Mouse (Mus musculus): ENCODE data around the gene Sugp2. TPM values are rescaled to one million over a fixed set of nuclear protein-coding genes. Genes with fewer than 3 reads are reported as not detected.

Sugp2 gene
- polyA plus RNA-seq, 1 experiment from 2014 or later, result 33.8 TPM

- H3K27me3 ChIP-seq (replicated peaks), result no peaks in the 10 kb centered on the region
- 0 out of 2 replicates have a peak overlapping the region, but pooled peaks have one; percentile 25 for H3K9ac ChIP-seq
- no peak overlapping the region for H3K4me3 ChIP-seq
- H3K4me2 ChIP-seq, result no peak overlapping the region
- H3K27ac ChIP-seq (ENCODE audit: poor library complexity, severe bottlenecking), result peak overlapping the region; percentile 69
- peaks cover 40% of the 10 kb centered on the region for H3K4me1 ChIP-seq (replicated peaks)
- ATAC-seq (ENCODE audit: insufficient number of reproducible peaks, low FRiP score), result no peak
- 33% methylated on average over 3 of the region's 3 CpGs for WGBS
- H3K36me3 ChIP-seq, result peaks cover 14% of the 10 kb centered on the region
- H3K9me3 ChIP-seq (replicated peaks), result no peaks in the 10 kb centered on the region
These were observed 47.0 kb downstream of the Sugp2 start for GRCm38 (mm10) chr8:70281001-70281400.

GRCm38 (mm10) chr8:70282603-70283135 is 48.6 kb downstream of the Sugp2 start, which contains the start of gene Homer3:
TSS of gene Homer3 (plus strand) at chr8:70282827.
- peak within 1 kb of the TSS; percentile 69 for H3K27ac ChIP-seq (ENCODE audit: poor library complexity, severe bottlenecking)
- H3K27me3 ChIP-seq (replicated peaks), result no peaks in the 10 kb centered on the region
- H3K4me3 ChIP-seq, result peak within 1 kb of the TSS; percentile 78
- peaks cover 31% of the 10 kb centered on the region for H3K36me3 ChIP-seq
- WGBS, result under 1% methylated on average over 34 of the region's 36 CpGs
- peaks cover 36% of the 10 kb centered on the region for H3K4me1 ChIP-seq (replicated peaks)
- peak; percentile 84 for ATAC-seq (ENCODE audit: insufficient number of reproducible peaks, low FRiP score)
- no peaks in the 10 kb centered on the region for H3K9me3 ChIP-seq (replicated peaks)
- H3K9ac ChIP-seq, result peak within 1 kb of the TSS; percentile 95
- H3K4me2 ChIP-seq, result peak within 1 kb of the TSS; percentile 82

GRCm38 (mm10) chr8:70283136-70284077 is 49.4 kb downstream of the Sugp2 start:
- Histone ChIP-seq H3K27ac (ENCODE audit: poor library complexity, severe bottlenecking) (peak overlapping the region; percentile 61), H3K9me3 (replicated peaks) (no peaks in the 10 kb centered on the region), H3K27me3 (replicated peaks) (no peaks in the 10 kb centered on the region), H3K4me2 (peak overlapping the region; percentile 82), H3K4me3 (peak overlapping the region; percentile 78), H3K4me1 (replicated peaks) (peaks cover 30% of the 10 kb centered on the region), H3K36me3 (peaks cover 36% of the 10 kb centered on the region), H3K9ac (peak overlapping the region; percentile 95)
- WGBS, result 2% methylated on average over 54 of the region's 55 CpGs
- peak; percentile 49 for ATAC-seq (ENCODE audit: insufficient number of reproducible peaks, low FRiP score)

GRCm38 (mm10) chr8:70284421-70284820 is 50.4 kb downstream of the Sugp2 start:
- WGBS, result 77% methylated on average over 5 of the region's 5 CpGs
- ATAC-seq (ENCODE audit: insufficient number of reproducible peaks, low FRiP score), result no peak
- H3K9me3 ChIP-seq (replicated peaks), result no peaks in the 10 kb centered on the region
- H3K27me3 ChIP-seq (replicated peaks), result no peaks in the 10 kb centered on the region
- no peak overlapping the region for H3K9ac ChIP-seq
- H3K27ac ChIP-seq (ENCODE audit: poor library complexity, severe bottlenecking), result no peak overlapping the region
- H3K4me2 ChIP-seq, result peak overlapping the region; percentile 82
- H3K36me3 ChIP-seq, result peaks cover 42% of the 10 kb centered on the region
- peak overlapping the region; percentile 78; the same call in 1 of the 2 replicates for H3K4me3 ChIP-seq
- H3K4me1 ChIP-seq (replicated peaks), result peaks cover 20% of the 10 kb centered on the region

- Histone ChIP-seq H3K27me3 (replicated peaks) (no peaks in the 10 kb centered on the region), H3K4me1 (replicated peaks) (peaks cover 19% of the 10 kb centered on the region), H3K27ac (ENCODE audit: poor library complexity, severe bottlenecking) (no peak overlapping the region), H3K36me3 (peaks cover 51% of the 10 kb centered on the region), H3K9ac (no peak overlapping the region), H3K4me3 (no peak overlapping the region), H3K9me3 (replicated peaks) (no peaks in the 10 kb centered on the region), H3K4me2 (no peak overlapping the region)
- no peak for ATAC-seq (ENCODE audit: insufficient number of reproducible peaks, low FRiP score)
- 92% methylated on average over 15 of the region's 15 CpGs for WGBS
These were observed 51.3 kb downstream of the Sugp2 start for GRCm38 (mm10) chr8:70285304-70285703.

- no peak overlapping the region for H3K4me2 ChIP-seq
- no peak overlapping the region for H3K27ac ChIP-seq (ENCODE audit: poor library complexity, severe bottlenecking)
- H3K4me3 ChIP-seq, result no peak overlapping the region
- ATAC-seq (ENCODE audit: insufficient number of reproducible peaks, low FRiP score), result no peak
- H3K9ac ChIP-seq, result no peak overlapping the region
- WGBS, result 84% methylated on average over 8 of the region's 8 CpGs
- H3K27me3 ChIP-seq (replicated peaks), result no peaks in the 10 kb centered on the region
- no peaks in the 10 kb centered on the region for H3K9me3 ChIP-seq (replicated peaks)
- peaks cover 7% of the 10 kb centered on the region for H3K4me1 ChIP-seq (replicated peaks)
- H3K36me3 ChIP-seq, result peaks cover 64% of the 10 kb centered on the region
These were observed 52.7 kb downstream of the Sugp2 start for GRCm38 (mm10) chr8:70286737-70287136.

- H3K4me2 ChIP-seq, result no peak overlapping the region
- H3K27me3 ChIP-seq (replicated peaks), result no peaks in the 10 kb centered on the region
- H3K4me1 ChIP-seq (replicated peaks), result no peaks in the 10 kb centered on the region
- H3K9me3 ChIP-seq (replicated peaks), result no peaks in the 10 kb centered on the region
- no peak for ATAC-seq (ENCODE audit: insufficient number of reproducible peaks, low FRiP score)
- no peak overlapping the region for H3K27ac ChIP-seq (ENCODE audit: poor library complexity, severe bottlenecking)
- H3K36me3 ChIP-seq, result peaks cover 93% of the 10 kb centered on the region
- H3K4me3 ChIP-seq, result no peak overlapping the region
- 67% methylated on average over 5 of the region's 5 CpGs for WGBS
- H3K9ac ChIP-seq, result no peak overlapping the region
These were observed 60.0 kb downstream of the Sugp2 start for GRCm38 (mm10) chr8:70293988-70294405.

- Histone ChIP-seq H3K36me3 (peaks cover 63% of the 10 kb centered on the region), H3K9me3 (replicated peaks) (no peaks in the 10 kb centered on the region), H3K4me1 (replicated peaks) (peaks cover 25% of the 10 kb centered on the region), H3K9ac (no peak overlapping the region), H3K4me2 (no peak overlapping the region; the same call in 1 of the 2 replicates), H3K27ac (ENCODE audit: poor library complexity, severe bottlenecking) (no peak overlapping the region), H3K4me3 (no peak overlapping the region), H3K27me3 (replicated peaks) (no peaks in the 10 kb centered on the region)
- WGBS, result 76% methylated on average over 3 of the region's 3 CpGs
- ATAC-seq (ENCODE audit: insufficient number of reproducible peaks, low FRiP score), result no peak
These were observed 66.9 kb downstream of the Sugp2 start for GRCm38 (mm10) chr8:70300881-70301280.

GRCm38 (mm10) chr8:70302358-70302890 is 68.4 kb downstream of the Sugp2 start, which contains the start of the genes Ddx49 and Cope:
TSS of gene Ddx49 (minus strand) at chr8:70302489.
TSS of gene Cope (plus strand) at chr8:70302518.
- no peaks in the 10 kb centered on the region for H3K9me3 ChIP-seq (replicated peaks)
- H3K4me3 ChIP-seq, result peak within 1 kb of the TSS; percentile 96
- WGBS, result under 1% methylated on average over 40 of the region's 40 CpGs
- H3K36me3 ChIP-seq, result peaks cover 60% of the 10 kb centered on the region
- H3K27me3 ChIP-seq (replicated peaks), result no peaks in the 10 kb centered on the region
- H3K27ac ChIP-seq (ENCODE audit: poor library complexity, severe bottlenecking), result peak within 1 kb of the TSS; percentile 67; the same call in 1 of the 2 replicates
- H3K9ac ChIP-seq, result peak within 1 kb of the TSS; percentile 94
- H3K4me2 ChIP-seq, result peak within 1 kb of the TSS; percentile 94
- H3K4me1 ChIP-seq (replicated peaks), result peaks cover 25% of the 10 kb centered on the region
- ATAC-seq (ENCODE audit: insufficient number of reproducible peaks, low FRiP score), result peak; percentile 90

GRCm38 (mm10) chr8:70302901-70303300 is 68.9 kb downstream of the Sugp2 start:
- Histone ChIP-seq H3K4me1 (replicated peaks) (peaks cover 25% of the 10 kb centered on the region), H3K9me3 (replicated peaks) (no peaks in the 10 kb centered on the region), H3K4me3 (peak overlapping the region; percentile 96), H3K4me2 (peak overlapping the region; percentile 94), H3K36me3 (peaks cover 60% of the 10 kb centered on the region), H3K27me3 (replicated peaks) (no peaks in the 10 kb centered on the region), H3K27ac (ENCODE audit: poor library complexity, severe bottlenecking) (peak overlapping the region; percentile 67; the same call in 1 of the 2 replicates), H3K9ac (peak overlapping the region; percentile 94)
- no peak for ATAC-seq (ENCODE audit: insufficient number of reproducible peaks, low FRiP score)
- WGBS, result 4% methylated on average over 16 of the region's 16 CpGs

GRCm38 (mm10) chr8:70309311-70309710 is 75.3 kb downstream of the Sugp2 start:
- Histone ChIP-seq H3K9me3 (replicated peaks) (no peaks in the 10 kb centered on the region), H3K36me3 (peaks cover 90% of the 10 kb centered on the region), H3K27me3 (replicated peaks) (no peaks in the 10 kb centered on the region), H3K4me2 (no peak overlapping the region), H3K9ac (no peak overlapping the region), H3K4me3 (no peak overlapping the region), H3K27ac (ENCODE audit: poor library complexity, severe bottlenecking) (no peak overlapping the region), H3K4me1 (replicated peaks) (peaks cover 2% of the 10 kb centered on the region)
- 38% methylated on average over 2 of the region's 2 CpGs for WGBS
- no peak for ATAC-seq (ENCODE audit: insufficient number of reproducible peaks, low FRiP score)
